Mouse (Mus musculus) lung, embryonic 14.5 days (tissue): Measurements from ENCODE around the gene Chm. TPM values are rescaled to one million over a fixed set of nuclear protein-coding genes. Genes with fewer than 3 reads are reported as not detected.
"Not testable (repeated sequence)": the region's sequence is repeated elsewhere in the genome, so short reads cannot be mapped to it uniquely, and the experiment has no call there.

Source experiments
- ATAC-seq: fragments of 200-750 bp; cut with Nextera tagmentation; 2 replicates; pipeline ENCODE4 v1.8.0; 2017; ENCODE audit warnings: mild to moderate bottlenecking, moderate TSS enrichment, moderate library complexity; ENCODE audit not compliant: insufficient read depth
- DNase-seq: peaks from one replicate; pipeline ENCODE4 v3.0.0-alpha.2; 2015
- H3K27ac ChIP-seq: fragments of 300-500 bp; sonication (generic); 2 replicates; pipeline ENCODE4 v1.5.1; 2014; ENCODE audit warnings: low read depth, mild to moderate bottlenecking, moderate library complexity
- H3K27me3 ChIP-seq: fragments of 300-500 bp; sonication (generic); 2 replicates; pipeline ENCODE4 v1.6.1; 2014; ENCODE audit warnings: low read length, control low read depth; ENCODE audit not compliant: insufficient read depth
- H3K36me3 ChIP-seq: fragments of 300-500 bp; sonication (generic); 2 replicates; pipeline ENCODE4 v1.6.1; 2014; ENCODE audit warnings: control low read depth; ENCODE audit not compliant: insufficient read depth
- H3K4me1 ChIP-seq: fragments of 300-500 bp; sonication (generic); 2 replicates; pipeline ENCODE4 v1.6.1; 2014; ENCODE audit warnings: antibody characterized with exemption, control low read depth; ENCODE audit not compliant: insufficient read depth
- H3K4me2 ChIP-seq: fragments of 300-500 bp; sonication (generic); 2 replicates; pipeline ENCODE4 v1.6.1; 2014; ENCODE audit warnings: mild to moderate bottlenecking
- H3K4me3 ChIP-seq: fragments of 300-500 bp; sonication (generic); 2 replicates; pipeline ENCODE4 v1.5.1; 2014; ENCODE audit warnings: low read depth, low read length
- H3K9ac ChIP-seq: fragments of 300-500 bp; sonication (generic); 2 replicates; pipeline ENCODE4 v1.6.1; 2014
- H3K9me3 ChIP-seq: fragments of 300-500 bp; sonication (generic); 2 replicates; pipeline ENCODE4 v1.6.1; 2016; ENCODE audit warnings: low read depth, low read length, control low read depth
- CTCF ChIP-seq: IDR thresholded peaks from 2 replicates; pipeline ENCODE4 v1.5.1; 2016; ENCODE audit warnings: antibody characterized with exemption, low read depth
- WGBS: fragments of 180-500 bp; shearing (Covaris S2); extraction: QIAGEN DNeasy Blood & Tissue Kit; methylation state at CpG from one replicate; pipeline ENCODE4 v1.1.7; 2014; 5-methylcytosine and 5-hydroxymethylcytosine counted together
- polyA plus RNA-seq: library from polyadenylated mRNA; unstranded; fragments of >200 nt; fragmentation: Nextera tagmentation; extraction: Ambion mirVana; gene quantifications from 2 replicates; pipeline ENCODE4 v1.2.1, GENCODE M21; 2014

Gene Chm
- polyA plus RNA-seq, result 16.2 and 17.9 TPM in 2 replicates

DNA sequence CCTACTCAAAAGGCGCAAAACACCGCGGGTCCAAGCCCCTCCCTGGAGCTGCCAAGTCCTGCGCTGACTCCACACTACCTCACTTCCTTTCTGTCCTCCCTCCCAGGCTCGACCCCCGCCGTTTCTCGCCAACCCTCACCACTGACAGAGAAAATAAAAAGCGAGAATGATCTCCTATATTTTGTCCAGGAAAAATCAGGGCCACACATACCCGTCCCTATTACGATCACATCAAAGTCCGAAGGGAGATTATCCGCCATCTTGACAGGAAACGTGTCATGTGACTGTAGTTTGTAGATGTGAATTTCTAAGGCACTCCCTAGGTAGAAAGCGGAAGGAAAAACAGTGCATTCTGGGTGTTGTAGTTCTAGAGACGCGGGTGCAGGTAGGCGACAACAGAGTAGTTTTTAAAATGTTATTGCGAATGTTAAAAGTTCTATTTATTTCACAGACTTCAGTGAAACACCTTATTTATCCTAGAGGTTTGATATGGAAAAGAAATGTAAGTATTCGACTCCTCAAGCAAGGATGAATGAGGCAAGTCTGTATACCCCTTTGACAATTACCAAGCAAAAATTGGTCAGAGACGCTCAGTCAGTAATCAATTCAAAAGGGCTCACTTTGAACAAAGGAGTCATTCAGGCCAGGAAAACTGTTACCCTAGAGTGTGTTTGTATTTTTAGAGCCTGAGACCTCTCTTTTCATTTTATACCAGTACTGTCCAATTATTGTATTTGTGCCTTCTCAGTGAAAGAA lies at the start of gene Chm:
Gene Chm, minus strand, starts transcription at position 288 of the 756 bp plus-strand sequence.
- Histone ChIP-seq H3K4me1 (no peaks in the 10 kb centered on the region), H3K9me3 (no peaks in the 10 kb centered on the region), H3K4me2 (peak within 1 kb of the TSS; percentile 60), H3K36me3 (no peaks in the 10 kb centered on the region), H3K27ac (peak within 1 kb of the TSS; percentile 76; the same call in 1 of the 2 replicates), H3K9ac (peak within 1 kb of the TSS; percentile 50), H3K4me3 (peak within 1 kb of the TSS; percentile 53), H3K27me3 (no peaks in the 10 kb centered on the region)
- ATAC-seq (peak; percentile 97), DNase-seq (peak; percentile 84)
- WGBS, result 7% methylated on average over 21 of the region's 21 CpGs
- TF ChIP-seq CTCF, result no peak

DNA sequence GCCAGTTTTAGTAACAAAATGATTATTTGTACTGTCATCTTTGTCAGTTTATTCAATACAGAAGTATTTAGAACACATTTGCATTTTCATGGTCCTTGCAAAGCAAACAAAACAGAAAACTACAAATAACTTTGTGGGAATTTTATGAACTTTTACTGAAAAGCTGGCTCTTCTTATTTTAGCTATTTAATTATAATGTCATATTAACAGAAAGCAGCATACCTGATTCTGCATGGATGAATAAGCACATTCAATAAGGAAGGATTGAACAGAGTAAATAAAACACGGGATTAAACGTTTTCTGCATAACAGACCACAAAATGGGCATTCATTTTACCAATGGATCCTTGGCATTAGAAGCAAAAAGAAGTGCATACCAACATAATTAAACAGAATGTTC lies 8.6 kb upstream of the Chm start:
- H3K4me2 ChIP-seq, result no peak overlapping the region
- H3K9ac ChIP-seq, result no peak overlapping the region
- no peaks in the 10 kb centered on the region for H3K9me3 ChIP-seq
- ATAC-seq (no peak), DNase-seq (no peak)
- no peaks in the 10 kb centered on the region for H3K36me3 ChIP-seq
- H3K27me3 ChIP-seq, result no peaks in the 10 kb centered on the region
- no peak for TF ChIP-seq CTCF
- H3K4me1 ChIP-seq, result no peaks in the 10 kb centered on the region
- no peak overlapping the region for H3K27ac ChIP-seq
- H3K4me3 ChIP-seq, result no peak overlapping the region
- 35% methylated on average over 2 of the region's 2 CpGs for WGBS

DNA sequence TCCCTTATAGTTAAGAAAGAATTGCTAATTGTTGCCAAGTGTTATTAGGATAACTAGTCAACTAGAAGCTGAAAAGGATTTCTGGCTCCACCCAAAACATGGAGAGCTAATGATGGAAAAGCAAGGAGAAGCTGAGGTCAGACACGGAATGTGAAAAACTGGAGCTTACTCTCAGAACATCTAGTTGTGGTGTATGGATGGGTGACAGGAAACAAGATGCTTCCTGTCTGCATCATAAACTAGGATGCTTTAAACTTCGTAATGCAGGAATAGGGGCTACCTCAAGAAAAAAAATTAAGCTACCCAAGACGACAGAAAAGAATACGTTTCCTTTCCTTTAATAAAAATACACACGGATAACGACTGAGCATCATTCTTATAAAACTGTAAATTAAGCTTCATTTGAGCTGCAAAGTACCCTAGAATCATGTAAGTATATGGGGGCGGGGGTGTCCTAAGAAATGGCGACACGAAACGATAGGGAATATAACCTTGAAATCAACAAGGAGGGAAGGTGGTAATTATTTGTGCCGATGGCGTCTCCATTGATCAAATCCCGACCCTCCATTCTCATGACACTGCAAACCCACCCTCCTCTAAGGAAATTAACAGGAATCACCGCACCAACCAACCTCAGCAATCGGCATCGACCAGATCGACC lies 618 bp downstream of the Chm start:
- Histone ChIP-seq H3K27me3 (no peaks in the 10 kb centered on the region), H3K27ac (peak overlapping the region; percentile 76; the same call in 1 of the 2 replicates)
- no peak for ATAC-seq

DNA sequence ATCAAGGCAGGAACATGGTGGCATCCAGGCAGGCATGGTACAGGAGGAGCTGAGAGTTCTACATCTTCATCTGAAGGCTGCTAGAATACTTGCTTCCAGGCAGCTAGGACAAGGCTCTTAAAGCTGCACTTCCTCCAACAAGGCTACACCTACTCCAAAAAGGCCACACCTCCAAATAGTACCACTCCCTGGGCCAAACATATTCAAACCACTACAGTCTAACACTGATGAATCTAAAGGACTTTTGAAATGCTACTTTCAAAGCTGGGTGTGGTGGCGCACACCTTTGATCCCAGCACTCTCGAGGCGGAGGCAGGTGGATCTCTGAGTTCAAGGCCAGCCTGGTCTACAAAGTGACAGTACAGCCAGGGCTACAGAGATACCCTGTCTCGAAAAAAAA lies 4.5 kb downstream of the Chm start:
- H3K9ac ChIP-seq, ATAC-seq, H3K4me2 ChIP-seq, H3K9me3 ChIP-seq, H3K27ac ChIP-seq, H3K4me1 ChIP-seq, H3K27me3 ChIP-seq, DNase-seq, H3K4me3 ChIP-seq, H3K36me3 ChIP-seq: not testable (repeated sequence)
- 88% methylated on average over 4 of the region's 4 CpGs for WGBS

More for the DNA sequence above, 618 bp downstream of the Chm start:
- no peak for TF ChIP-seq CTCF
- Histone ChIP-seq H3K4me2 (peak overlapping the region; percentile 60), H3K4me1 (no peaks in the 10 kb centered on the region), H3K9ac (peak overlapping the region; percentile 50), H3K36me3 (no peaks in the 10 kb centered on the region), H3K9me3 (no peaks in the 10 kb centered on the region), H3K4me3 (peak overlapping the region; percentile 53)
- 12% methylated on average over 17 of the region's 17 CpGs for WGBS
- peak; percentile 1 for DNase-seq

DNA sequence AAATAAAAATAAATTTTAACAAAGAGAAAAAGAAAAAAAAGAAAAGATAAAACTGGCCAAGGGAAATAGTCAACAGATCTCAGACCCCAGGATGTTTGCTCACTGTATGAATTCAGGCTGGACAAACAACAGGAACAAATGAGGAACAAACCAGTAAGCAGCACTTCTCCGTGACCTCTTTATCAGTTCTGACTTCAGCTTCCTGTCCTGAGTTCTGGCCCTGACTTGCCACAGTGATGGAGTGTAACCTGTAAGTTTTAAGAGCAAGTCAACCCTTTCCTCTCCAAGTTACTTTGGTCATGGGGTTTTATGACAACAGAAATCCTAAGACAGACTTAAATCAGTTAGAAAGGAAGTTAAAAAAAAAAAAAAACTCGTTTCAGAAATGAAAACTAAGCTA lies 12.6 kb downstream of the Chm start:
- Histone ChIP-seq H3K27me3 (no peaks in the 10 kb centered on the region), H3K4me2 (no peak overlapping the region), H3K4me3 (no peak overlapping the region), H3K9ac (no peak overlapping the region), H3K36me3 (no peaks in the 10 kb centered on the region), H3K9me3 (no peaks in the 10 kb centered on the region), H3K27ac (no peak overlapping the region), H3K4me1 (no peaks in the 10 kb centered on the region)
- no peak for DNase-seq
- TF ChIP-seq CTCF, result no peak
- WGBS, result 67% methylated on average over 2 of the region's 2 CpGs
- no peak for ATAC-seq

DNA sequence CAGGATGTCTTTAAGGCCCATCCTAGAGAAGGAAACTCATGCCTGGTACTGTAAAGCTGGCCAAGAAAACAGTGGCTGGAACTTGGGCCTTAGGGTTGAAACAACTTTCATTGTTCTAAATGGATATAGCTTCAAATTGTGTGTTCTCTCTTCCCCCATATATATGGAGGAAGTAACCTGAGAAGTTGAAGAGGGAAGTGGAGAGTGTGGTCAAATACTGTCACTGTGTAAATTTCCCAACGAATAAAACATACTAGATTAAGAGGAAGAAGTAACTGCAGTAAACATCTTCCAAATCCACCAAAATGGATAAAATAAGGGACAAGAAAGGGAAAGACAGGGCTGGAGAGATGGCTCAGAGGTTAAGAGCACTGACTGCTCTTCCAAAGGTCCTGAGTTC lies 13.0 kb downstream of the Chm start:
- no peak overlapping the region for H3K9ac ChIP-seq
- no peaks in the 10 kb centered on the region for H3K36me3 ChIP-seq
- no peak overlapping the region for H3K27ac ChIP-seq
- no peaks in the 10 kb centered on the region for H3K9me3 ChIP-seq
- no peak for ATAC-seq
- DNase-seq, result no peak
- no peak overlapping the region for H3K4me2 ChIP-seq
- H3K4me3 ChIP-seq, result no peak overlapping the region
- WGBS, result 55% methylated on average over 1 of the region's 1 CpGs
- no peaks in the 10 kb centered on the region for H3K4me1 ChIP-seq
- no peak for TF ChIP-seq CTCF
- no peaks in the 10 kb centered on the region for H3K27me3 ChIP-seq

DNA sequence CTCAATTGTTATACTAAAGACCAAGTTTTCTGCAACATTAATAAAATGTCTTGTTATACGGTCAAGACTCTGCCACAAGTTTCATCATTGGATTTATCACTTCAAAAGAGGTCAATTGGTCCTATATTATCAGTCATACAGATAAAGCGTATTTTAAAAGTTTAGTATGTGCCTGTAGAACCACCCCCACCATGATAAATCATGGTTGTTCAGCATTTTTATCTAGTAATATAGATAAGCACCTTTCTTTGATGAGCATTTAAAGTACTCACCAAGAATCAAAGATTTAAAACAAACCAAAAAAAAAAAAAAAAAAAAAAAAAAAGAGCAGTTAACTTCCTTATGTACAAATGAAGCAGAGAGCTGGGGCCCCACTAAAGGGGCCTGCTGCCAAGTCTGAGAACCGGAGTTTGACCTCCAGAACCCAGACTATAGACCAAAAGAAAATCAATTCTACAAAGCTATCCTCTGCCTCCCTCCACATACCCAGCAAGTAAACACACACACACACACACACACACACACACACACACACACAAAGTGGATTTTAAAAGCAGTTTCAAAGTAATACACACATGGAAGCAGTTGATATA lies 25.0 kb downstream of the Chm start:
- no peak for TF ChIP-seq CTCF
- no peaks in the 10 kb centered on the region for H3K36me3 ChIP-seq
- WGBS, result 35% methylated on average over 3 of the region's 3 CpGs
- no peak overlapping the region for H3K4me2 ChIP-seq
- no peaks in the 10 kb centered on the region for H3K4me1 ChIP-seq
- ATAC-seq (no peak), DNase-seq (peak; percentile 39)
- H3K9ac ChIP-seq, result no peak overlapping the region
- H3K27me3 ChIP-seq, result no peaks in the 10 kb centered on the region
- H3K27ac ChIP-seq, result no peak overlapping the region
- H3K4me3 ChIP-seq, result no peak overlapping the region
- H3K9me3 ChIP-seq, result no peaks in the 10 kb centered on the region
